Mouse (Mus musculus) layer of hippocampus, postnatal 36 days (tissue): ENCODE measurements around the gene B3gntl1. TPM values are rescaled to one million over a fixed set of nuclear protein-coding genes. Genes with fewer than 3 reads are reported as not detected.

Source experiments
- DNase-seq, 2 experiments: peaks; one replicate each; pipeline ENCODE4 v3.0.0; 2022
- total RNA-seq, 2 experiments: library from RNA; stranded (reverse); gene quantifications; 2 replicates each; pipeline ENCODE4 v1.2.3; 2021

The B3gntl1 gene
- total RNA-seq, 2 experiments from 2014 or later, result 6.2 to 8.7 TPM

DNA sequence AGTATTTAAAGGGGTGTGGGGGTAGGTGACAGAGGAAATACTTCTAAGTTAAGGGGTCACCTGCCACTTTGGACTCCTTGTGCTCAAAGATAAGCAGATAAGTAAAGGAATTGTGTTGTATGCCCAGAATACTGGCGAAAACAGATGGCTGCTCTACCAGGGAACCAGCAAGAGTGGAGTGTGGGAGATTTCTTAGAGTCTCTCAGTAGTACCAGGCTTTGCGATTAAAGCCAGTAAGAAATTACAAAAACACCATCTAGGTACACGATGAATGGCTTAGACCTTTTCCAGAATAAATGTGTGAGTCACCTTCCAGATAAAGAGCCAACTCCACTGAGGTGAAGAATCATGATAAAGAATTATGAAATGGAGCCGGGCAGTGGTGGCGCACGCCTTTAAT, 27.6 kb downstream of the B3gntl1 start:
- DNase-seq, result no peak

DNA sequence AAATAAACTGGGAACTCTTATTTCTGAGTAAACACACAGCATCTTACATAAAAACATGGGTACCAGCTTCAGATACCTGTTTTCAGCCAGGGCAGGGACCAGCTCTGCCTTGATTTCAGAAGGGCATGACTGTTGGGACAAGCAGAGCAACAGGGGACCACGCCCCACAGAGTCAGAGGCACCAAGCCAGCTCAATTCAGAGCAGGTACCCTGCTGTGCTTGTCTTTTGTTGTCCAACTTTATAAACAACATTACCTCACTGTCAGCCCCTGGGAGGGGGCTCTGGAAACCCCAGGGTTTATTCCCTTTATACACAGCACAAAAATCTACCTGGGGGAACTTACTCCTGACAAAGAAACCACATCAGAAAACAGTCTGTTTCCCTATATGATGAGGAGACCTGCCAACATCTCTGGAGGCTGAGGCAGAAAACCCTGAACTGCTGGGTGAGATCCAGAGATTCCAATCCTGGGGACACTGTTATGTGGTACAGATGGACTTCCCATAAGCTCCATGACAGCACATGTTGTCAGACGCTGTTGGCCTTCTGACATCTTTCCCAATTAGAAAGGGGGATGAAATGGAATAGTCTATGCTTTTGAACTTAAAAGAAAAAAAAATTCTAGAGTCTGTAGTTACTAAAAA, 31.3 kb downstream of the B3gntl1 start:
- DNase-seq, result no peak

DNA sequence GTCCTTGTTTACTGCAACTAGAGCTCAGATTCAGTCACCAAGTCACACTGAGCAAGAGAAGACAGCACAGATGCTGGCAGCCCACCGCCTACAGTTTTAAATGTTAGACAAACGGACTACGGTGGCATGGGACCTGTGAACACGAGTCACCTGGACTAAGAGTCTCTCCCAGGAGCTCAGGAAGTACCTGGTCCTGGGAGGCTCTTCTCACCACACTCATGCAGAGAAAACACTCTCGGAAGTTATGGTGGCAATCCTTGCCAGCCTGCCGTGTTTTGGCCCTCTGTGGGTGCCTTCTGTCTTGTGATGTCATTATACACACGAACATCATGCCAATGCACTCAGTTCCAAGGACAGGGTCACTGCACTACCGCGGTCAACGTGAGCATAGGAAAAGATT, 36.3 kb downstream of the B3gntl1 start:
- DNase-seq, result no peak

DNA sequence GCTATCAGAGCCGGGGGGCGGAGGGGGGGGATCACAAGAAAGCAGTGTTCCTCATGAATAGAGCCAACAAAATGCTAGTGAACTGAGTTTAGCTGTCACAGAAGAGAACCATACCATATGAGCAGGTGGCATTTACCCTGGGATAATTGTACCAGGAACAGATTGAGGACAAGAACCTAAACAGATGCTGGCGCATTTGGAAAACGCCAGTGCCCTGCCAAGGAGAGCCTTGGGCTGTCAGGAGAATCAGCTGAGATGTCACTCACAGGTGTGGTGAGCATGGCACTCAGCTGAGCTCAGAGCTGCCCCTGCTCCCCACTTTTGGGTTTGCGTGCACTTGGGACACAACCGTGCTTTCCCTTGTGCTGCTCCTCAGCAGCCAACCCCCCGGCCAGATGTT, 41.5 kb downstream of the B3gntl1 start:
- DNase-seq, result no peak

DNA sequence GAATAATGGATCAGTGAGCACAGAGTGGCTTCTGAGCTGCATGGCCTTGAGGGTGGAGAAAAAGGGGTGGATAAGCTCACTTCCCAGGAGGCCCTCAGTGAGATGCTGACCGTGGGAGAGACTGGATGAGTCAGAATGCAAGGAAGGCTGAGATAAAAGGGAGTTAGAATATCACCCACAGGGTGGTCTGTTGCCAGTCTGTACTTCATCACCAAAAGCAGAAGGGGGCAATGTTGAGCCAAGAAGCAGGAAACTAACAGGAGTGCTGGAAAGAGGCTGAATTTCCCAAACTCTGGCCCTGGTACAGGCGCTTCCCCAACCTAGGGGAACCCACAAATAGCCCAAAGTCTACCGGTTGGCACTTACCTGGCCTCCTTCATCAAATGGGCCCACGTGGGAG, 42.5 kb downstream of the B3gntl1 start:
- DNase-seq, result no peak

DNA sequence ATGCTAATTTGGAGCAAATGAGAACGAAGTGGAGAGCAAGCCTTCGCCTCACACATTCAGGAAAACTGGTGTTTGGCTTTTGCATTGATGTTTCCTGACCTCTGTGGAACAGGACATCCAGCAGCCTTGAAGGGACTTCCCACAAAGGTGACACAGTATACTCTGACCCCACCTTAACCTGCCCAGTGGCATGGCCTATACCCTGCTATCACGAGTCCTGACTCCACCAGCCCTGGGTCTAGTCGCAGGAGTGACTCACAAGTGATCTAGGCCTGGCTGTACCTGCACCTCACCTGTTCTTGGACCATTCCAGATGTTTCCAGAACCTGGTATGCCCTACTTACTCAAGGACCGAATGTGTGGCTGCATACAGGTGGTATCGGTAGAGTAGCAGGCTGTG, 43.4 kb downstream of the B3gntl1 start:
- no peak for DNase-seq

DNA sequence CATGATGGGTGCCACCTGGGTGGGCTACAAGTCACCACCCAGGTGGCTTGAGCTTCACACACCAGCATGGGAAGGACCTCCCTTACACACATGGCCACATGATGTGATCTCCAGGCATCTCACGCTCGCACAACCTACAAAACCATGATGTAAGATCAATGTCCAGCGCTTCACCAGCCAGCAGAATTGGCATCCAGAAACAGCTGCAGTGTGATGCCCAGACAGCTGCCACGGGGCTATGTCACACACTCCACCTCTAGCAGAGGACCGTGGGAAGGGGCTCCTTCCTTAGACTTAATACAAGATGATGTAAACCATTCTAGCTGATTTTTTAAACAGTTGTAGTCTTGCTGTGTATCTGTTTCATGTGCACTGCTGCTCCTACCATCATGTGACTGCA, 45.4 kb downstream of the B3gntl1 start:
- no peak for DNase-seq

DNA sequence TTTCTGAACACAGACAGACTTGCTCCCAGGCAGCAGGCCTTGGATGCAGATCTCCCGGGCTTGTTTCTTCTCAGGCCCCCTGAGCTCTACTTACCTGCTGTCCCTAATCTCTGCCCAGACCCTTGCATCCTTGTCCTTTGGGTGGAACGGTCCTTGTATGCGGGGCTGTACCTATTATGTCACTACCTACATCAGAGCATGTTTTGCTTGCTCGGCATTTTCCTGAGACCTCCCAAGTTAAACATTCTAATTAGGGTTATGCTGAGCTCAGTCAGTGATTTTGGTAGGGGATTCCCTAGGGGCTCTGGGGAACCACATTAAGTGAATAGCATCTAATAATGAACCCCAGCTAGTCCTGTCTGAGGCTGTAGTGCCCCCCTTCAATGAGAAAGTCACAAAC, 47.9 kb downstream of the B3gntl1 start:
- DNase-seq, result no peak

DNA sequence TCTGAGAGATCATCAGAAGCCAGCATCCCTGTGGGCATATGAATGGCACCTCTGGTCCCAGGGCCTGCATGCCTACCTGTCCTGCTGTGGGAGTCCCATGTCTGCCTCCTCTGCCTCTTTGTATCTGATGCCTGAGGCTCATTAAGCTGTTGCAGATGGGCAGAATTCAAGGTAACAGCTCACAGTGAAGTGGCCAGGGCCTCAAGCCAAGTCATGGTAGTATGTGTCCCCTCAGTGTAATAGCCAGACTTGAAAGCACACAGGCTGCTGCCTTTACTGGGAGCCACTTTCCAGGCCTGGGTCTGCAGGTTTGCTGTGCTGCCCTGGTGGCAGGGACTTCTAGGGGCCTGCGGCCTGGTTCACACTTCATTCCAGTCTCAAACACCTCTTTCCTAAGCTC, 55.6 kb downstream of the B3gntl1 start:
- no peak for DNase-seq

DNA sequence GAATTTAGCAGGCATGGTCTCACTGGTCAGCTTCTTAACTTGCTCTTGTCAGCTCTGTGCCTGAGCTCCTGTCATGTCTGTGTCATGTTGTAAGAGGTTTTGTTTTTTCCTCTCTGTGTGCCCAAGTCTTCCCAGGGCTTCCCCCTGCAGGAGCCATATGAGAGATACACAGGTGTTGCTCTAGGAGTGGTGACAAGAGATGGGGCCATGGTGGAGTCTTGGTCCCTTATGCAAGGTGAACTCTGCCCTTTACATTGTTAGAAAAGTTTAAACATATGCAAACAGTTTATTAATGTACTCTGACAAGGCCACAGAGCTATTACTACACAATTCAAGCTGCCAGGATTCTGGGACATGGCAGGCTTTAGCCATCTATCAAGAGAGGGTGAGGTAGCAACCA, 56.5 kb downstream of the B3gntl1 start:
- no peak for DNase-seq

DNA sequence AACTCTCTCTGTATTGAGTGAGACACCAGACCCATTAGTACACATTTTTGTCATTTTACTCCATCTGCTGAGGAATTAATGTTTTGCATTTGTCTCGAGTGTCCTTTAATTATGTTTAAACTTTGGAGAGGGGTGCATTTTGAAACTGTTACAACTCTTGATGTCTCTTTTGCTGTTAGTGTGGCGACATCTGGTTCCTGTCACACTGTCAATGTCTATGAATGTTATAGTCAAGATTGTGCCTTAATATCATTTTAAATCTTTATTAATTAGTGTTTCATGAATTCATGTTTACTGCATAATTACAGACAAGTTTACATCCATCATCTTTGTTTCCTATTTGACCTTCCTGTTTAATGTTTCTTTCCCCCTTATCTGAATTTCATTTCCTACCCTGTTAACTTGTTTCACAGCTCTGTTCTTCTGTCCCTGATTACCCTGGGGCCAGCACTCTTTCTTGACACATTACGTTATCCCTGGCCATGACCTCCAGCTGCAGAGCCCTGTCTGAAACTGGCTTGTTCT, 56.9 kb downstream of the B3gntl1 start:
- DNase-seq, result no peak

DNA sequence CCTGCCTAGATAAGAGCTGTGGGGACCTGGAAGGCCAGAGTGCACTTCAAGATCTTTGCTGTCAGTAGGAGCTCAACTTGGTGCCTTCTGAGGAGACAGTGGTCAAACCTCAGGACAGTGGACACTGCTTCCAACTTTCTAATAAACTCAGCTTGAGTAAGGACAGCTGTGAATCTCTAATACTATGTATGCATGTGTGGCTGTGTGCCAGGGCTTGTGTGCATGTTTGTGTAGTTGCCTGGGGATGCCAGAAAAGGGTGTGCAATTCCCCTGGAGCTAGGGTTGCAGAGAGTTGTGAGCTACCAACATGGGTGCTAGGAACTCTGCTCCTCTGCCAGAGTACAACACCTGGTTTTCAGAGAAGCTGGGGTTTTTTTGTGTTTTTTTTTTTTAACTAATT, 62.0 kb downstream of the B3gntl1 start:
- no peak for DNase-seq

DNA sequence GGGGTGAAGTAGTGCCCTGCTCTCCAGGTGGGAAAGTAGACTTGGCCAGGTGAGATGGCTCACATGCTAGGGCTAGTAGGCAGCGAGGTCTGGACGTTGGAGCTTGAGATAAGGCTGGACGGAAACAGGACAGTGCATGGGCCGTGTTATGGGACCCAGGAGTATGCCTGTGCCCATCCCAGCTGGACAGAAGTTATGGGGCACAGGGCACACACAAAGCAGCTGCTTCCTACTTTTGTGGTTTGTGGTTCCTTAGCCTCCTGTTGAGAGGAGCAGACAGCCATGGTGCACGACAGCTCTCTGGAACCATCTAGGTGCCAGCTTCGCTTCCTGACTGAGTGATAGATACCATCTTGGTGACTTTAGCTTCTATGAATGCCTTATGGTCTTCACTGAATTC, 67.3 kb downstream of the B3gntl1 start:
- no peak for DNase-seq

DNA sequence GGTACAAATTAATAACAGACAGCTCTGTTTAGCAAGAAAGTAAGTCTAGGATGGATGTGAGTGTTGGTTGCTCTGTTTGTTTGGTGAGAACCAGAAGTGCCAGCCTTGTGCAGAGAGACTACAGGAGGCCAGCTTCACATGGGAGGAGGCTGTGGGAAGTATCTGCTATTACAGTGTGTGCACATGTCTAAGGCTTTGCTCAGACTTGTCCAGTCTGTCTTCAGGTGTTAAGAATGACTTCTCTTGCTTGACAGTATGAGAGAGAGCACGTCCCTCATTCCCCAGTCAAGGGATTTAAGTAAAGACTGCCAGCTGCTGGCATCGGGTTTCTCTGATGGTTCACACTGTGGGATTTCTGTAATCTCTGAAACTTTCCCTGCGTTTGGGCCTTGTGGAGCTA, 71.5 kb downstream of the B3gntl1 start:
- no peak for DNase-seq

DNA sequence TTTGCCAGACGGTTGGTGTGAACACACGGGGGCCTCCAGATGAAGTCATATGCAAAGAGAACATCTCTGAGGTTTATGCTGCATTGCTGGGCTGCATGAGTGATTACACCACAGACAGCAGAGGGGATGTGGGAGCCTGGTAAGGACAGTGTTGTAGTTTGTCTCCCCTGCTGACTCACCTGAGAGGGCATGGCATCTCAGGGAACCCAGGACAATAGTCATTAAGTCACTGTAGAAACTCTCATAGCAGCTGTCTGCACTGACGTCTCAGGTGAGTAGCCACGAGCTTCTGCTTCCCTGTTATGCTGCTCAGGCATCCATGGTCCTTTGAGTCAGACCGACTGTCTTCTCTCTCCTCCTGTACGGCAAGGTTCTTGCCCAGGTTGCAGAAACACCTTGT, 75.7 kb downstream of the B3gntl1 start:
- DNase-seq, result no peak

DNA sequence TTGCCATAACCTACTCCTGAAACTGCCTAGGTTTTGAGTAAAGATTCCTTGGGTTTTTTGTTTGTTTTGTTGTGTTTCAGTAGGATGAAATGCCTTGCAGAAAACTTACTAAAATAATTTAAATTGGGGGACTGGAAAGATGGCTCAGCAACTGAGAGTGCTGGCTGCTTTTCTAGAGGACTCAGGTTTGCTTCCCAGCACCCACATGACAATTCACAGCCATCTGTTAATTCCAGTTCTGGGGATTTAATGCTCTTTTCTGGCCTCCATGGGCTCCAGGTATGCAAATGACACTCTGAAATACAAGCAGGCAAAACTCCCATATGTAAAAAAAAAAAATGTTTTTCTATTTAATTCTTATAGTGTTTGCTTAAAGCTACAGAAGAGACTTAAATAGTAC, 91.1 kb downstream of the B3gntl1 start:
- DNase-seq, result no peak

Other genes starting within 250 kb of the B3gntl1 start
- gene Fn3k, start 238.2 kb downstream of the B3gntl1 start, total RNA-seq, result 10 to 100 TPM; 42.4 to 43.0 TPM
- 10 to 100 TPM; 40.3 to 41.3 TPM for gene Tbcd, start 221.2 kb downstream of the B3gntl1 start, total RNA-seq
- gene Zfp750, start 153.8 kb downstream of the B3gntl1 start, total RNA-seq, result under 1 TPM; 0.27 to 0.30 TPM
- 10 to 100 TPM in 1 of 2 experiments, 1 to 10 TPM in 1; 9.2 to 10.2 TPM for gene Metrnl, start 28.4 kb upstream of the B3gntl1 start, total RNA-seq
- gene Ptchd3, start 157.1 kb upstream of the B3gntl1 start, total RNA-seq, result not detected